Mouse (Mus musculus) kidney, postnatal 0 days (tissue): Measurements from ENCODE around the gene Rufy4. TPM values are rescaled to one million over a fixed set of nuclear protein-coding genes. Genes with fewer than 3 reads are reported as not detected.

ENCODE experiments used
- ATAC-seq: fragments of 200-750 bp; cut with Nextera tagmentation; replicated peaks from 2 replicates; pipeline ENCODE4 v1.8.0; 2017; ENCODE audit warnings: low read depth, moderate number of reproducible peaks, moderate TSS enrichment, moderate library complexity; ENCODE audit not compliant: low FRiP score
- DNase-seq: peaks from one replicate; pipeline ENCODE4 v3.0.0-alpha.2; 2016; ENCODE audit warnings: low spot score
- H3K27ac ChIP-seq: fragments of 300-500 bp; sonication (generic); 2 replicates; pipeline ENCODE4 v1.5.1; 2014; ENCODE audit warnings: mild to moderate bottlenecking
- H3K27me3 ChIP-seq: fragments of 300-500 bp; sonication (generic); 2 replicates; pipeline ENCODE4 v1.6.1; 2014; ENCODE audit warnings: low read length, mixed read lengths; ENCODE audit not compliant: insufficient read depth
- H3K36me3 ChIP-seq: fragments of 300-500 bp; sonication (generic); 2 replicates; pipeline ENCODE4 v1.6.1; 2014; ENCODE audit warnings: low read length, mixed read lengths; ENCODE audit not compliant: insufficient read depth
- H3K4me1 ChIP-seq: fragments of 300-500 bp; sonication (generic); replicated peaks from 2 replicates; pipeline ENCODE4 v1.6.1; 2014; ENCODE audit warnings: antibody characterized with exemption, low read length, mixed read lengths; ENCODE audit not compliant: insufficient read depth
- H3K4me2 ChIP-seq: fragments of 300-500 bp; sonication (generic); 2 replicates; pipeline ENCODE4 v1.6.1; 2014; ENCODE audit warnings: mild to moderate bottlenecking, low read length, moderate library complexity, mixed read lengths
- H3K4me3 ChIP-seq: fragments of 300-500 bp; sonication (generic); replicated peaks from 2 replicates; pipeline ENCODE4 v1.5.1; 2014; ENCODE audit warnings: low read depth, low read length
- H3K9ac ChIP-seq: fragments of 300-500 bp; sonication (generic); 2 replicates; pipeline ENCODE4 v1.6.1; 2014; ENCODE audit warnings: low read depth, low read length
- H3K9me3 ChIP-seq: fragments of 300-500 bp; sonication (generic); replicated peaks from 2 replicates; pipeline ENCODE4 v1.6.1; 2016; ENCODE audit warnings: low read length, inconsistent platforms, mixed read lengths
- CTCF ChIP-seq: IDR thresholded peaks from 2 replicates; pipeline ENCODE4 v1.5.1; 2016; ENCODE audit warnings: antibody characterized with exemption, low read depth, mild to moderate bottlenecking, moderate library complexity
- WGBS: fragments of 180-500 bp; shearing (Covaris S2); extraction: QIAGEN DNeasy Blood & Tissue Kit; methylation state at CpG from one replicate; pipeline ENCODE4 v1.1.7; 2014; 5-methylcytosine and 5-hydroxymethylcytosine counted together
- polyA plus RNA-seq: library from polyadenylated mRNA; unstranded; fragments of >200 nt; fragmentation: Nextera tagmentation; extraction: Ambion mirVana; gene quantifications from 2 replicates; pipeline ENCODE4 v1.2.1, GENCODE M21; 2015

Gene Rufy4
- polyA plus RNA-seq, result 0.07 and 0.18 TPM in 2 replicates

DNA sequence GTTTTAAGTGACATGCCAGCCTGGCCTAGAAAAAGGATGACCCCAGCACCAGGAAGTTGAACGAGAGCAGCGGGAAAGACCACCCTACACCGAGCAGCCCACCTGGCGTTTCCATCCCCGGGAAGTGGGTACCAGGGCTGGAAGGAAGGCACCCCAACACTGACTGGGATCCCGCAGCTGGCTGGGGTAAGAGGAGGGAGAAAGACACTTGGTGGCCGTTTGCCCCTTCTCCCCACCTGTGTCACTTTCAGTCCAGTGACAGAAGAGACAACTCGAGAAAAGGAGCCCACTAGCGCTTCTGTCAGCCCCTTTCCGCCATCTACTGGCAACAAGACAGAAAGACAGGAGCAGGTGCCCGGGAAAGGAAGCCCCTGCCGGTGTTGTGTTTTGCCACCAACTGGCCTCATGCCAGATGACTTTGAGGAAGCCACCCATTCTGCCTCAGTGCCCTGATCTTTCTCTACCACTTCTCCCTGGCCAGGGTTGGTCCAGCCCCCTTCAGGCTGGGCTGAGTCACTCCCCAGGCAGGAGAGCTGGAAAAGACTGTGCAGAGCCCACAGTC is at the start of gene Rufy4:
Rufy4 (plus strand) TSS at position 551 of the 562 bp plus-strand sequence.
- ATAC-seq (peak; percentile 50; the same call in 1 of the 2 replicates), DNase-seq (peak; percentile 90)
- H3K36me3 ChIP-seq, result no peaks in the 10 kb centered on the region
- peak within 1 kb of the TSS; percentile 94 for H3K4me2 ChIP-seq
- peaks cover 5% of the 10 kb centered on the region; the same call in 1 of the 2 replicates for H3K27me3 ChIP-seq
- peak within 1 kb of the TSS; percentile 57 for H3K27ac ChIP-seq
- under 1% methylated on average over 12 of the region's 12 CpGs for WGBS
- 0 out of 2 replicates have a peak, but pooled peaks cover 5% of the 10 kb centered on the region for H3K4me1 ChIP-seq
- H3K9ac ChIP-seq, result peak within 1 kb of the TSS; percentile 68
- H3K9me3 ChIP-seq, result no peaks in the 10 kb centered on the region
- peak; percentile 85 for TF ChIP-seq CTCF
- H3K4me3 ChIP-seq, result peak within 1 kb of the TSS; percentile 52

DNA sequence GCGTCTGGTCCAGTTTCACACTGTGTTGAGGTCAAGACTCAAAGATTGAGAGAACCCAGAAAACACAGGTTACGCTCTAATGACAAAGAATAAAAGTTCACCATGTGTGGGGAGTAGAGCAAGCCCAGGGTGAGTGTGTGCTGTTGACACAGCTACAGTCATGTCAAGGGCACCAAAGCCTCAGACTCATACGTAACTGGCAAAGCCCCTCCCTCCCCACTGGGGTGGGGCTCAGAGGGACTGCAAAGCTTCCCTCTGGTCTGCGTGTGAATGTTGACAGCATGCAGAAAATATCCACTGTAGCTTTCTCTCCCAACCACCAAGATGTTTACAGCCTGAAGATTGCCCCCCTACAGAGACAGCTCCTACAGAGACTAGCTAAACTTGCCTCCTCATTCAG is 49.1 kb upstream of the Rufy4 start:
- no peaks in the 10 kb centered on the region for H3K27me3 ChIP-seq
- H3K4me1 ChIP-seq, result peaks cover 4% of the 10 kb centered on the region; the same call in 1 of the 2 replicates
- WGBS, result 81% methylated on average over 4 of the region's 4 CpGs
- ATAC-seq (peak; percentile 34; the same call in 1 of the 2 replicates), DNase-seq (no peak)
- H3K4me2 ChIP-seq, result no peak overlapping the region
- TF ChIP-seq CTCF, result no peak
- no peaks in the 10 kb centered on the region for H3K36me3 ChIP-seq
- H3K4me3 ChIP-seq, result no peak overlapping the region
- no peak overlapping the region for H3K27ac ChIP-seq
- H3K9ac ChIP-seq, result no peak overlapping the region
- no peaks in the 10 kb centered on the region for H3K9me3 ChIP-seq

DNA sequence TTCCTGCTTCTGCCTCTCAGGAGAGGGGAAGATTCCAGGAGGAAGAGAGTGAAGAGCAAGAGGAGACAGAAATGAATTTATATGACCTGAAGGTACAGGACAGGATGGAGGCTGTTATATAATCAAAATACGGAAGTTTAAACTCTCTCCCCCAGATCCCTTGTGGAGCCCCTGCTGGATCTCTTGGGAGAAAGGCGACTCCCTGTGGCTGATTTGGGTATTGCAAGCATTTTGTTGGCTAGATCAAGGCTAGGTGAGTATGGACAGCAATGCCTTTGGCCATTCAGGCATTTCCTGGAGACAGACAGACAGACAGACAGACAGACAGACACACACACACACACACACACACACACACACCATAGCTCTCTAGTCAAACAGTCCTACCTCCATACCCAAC is 48.0 kb upstream of the Rufy4 start:
- no peak for ATAC-seq
- peaks cover 14% of the 10 kb centered on the region for H3K4me1 ChIP-seq
- no peaks in the 10 kb centered on the region for H3K36me3 ChIP-seq
- 0% methylated on average over 2 of the region's 2 CpGs for WGBS
- DNase-seq, result peak; percentile 90
- H3K27me3 ChIP-seq, result no peaks in the 10 kb centered on the region
- peak; percentile 96 for TF ChIP-seq CTCF
- H3K9me3 ChIP-seq, result no peaks in the 10 kb centered on the region
- H3K4me2 ChIP-seq, result no peak overlapping the region
- no peak overlapping the region for H3K27ac ChIP-seq
- no peak overlapping the region for H3K4me3 ChIP-seq
- no peak overlapping the region for H3K9ac ChIP-seq

GRCm38 (mm10) chr1:74081573-74081989 is 43.8 kb upstream of the Rufy4 start:
- Histone ChIP-seq H3K4me3 (no peak overlapping the region), H3K27me3 (no peaks in the 10 kb centered on the region), H3K4me2 (no peak overlapping the region), H3K27ac (peak overlapping the region; percentile 44; the same call in 1 of the 2 replicates), H3K9ac (no peak overlapping the region), H3K36me3 (no peaks in the 10 kb centered on the region), H3K4me1 (peaks cover 24% of the 10 kb centered on the region), H3K9me3 (no peaks in the 10 kb centered on the region)
- ATAC-seq (no peak), DNase-seq (no peak)
- TF ChIP-seq CTCF, result no peak
- 5% methylated on average over 2 of the region's 2 CpGs for WGBS

DNA sequence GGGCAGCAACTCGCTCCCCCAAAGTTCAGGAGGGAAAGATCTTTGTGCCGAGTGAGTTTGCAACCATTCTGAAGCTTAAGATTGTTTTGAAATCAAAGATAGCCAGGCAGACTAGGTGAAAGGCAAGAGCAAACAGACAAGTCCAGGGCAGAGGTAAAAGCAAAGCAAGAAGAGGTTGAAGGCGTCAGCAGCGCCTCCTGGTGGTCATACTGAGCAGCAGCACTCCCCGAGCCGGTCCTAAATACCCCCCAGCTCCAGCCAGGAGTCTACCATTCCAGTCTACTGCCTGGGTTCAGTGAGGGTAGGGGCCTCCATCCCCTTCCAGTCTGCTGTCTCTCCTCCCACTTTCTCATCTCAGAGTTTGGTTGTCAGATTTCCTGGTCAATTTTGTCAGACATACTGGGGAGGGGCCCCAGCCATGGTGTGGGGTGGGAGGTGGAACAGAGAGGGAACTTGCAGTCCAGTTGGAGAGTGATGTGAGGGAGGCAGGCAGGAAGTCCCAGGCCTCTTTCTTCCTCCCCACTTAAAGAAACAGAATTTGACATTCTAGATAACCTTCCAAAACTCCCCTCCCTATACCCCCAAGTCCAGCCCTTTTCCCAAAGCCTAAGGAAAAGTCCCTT is 42.4 kb upstream of the Rufy4 start:
- TF ChIP-seq CTCF, result peak; percentile 95
- ATAC-seq (peak; percentile 41; the same call in 1 of the 2 replicates), DNase-seq (peak; percentile 85)
- Histone ChIP-seq H3K9ac (no peak overlapping the region), H3K4me2 (no peak overlapping the region), H3K36me3 (no peaks in the 10 kb centered on the region), H3K4me1 (peaks cover 24% of the 10 kb centered on the region), H3K27me3 (no peaks in the 10 kb centered on the region), H3K4me3 (no peak overlapping the region), H3K27ac (peak overlapping the region; percentile 54; the same call in 1 of the 2 replicates), H3K9me3 (no peaks in the 10 kb centered on the region)
- WGBS, result 9% methylated on average over 6 of the region's 6 CpGs

GRCm38 (mm10) chr1:74084065-74084705 is 41.2 kb upstream of the Rufy4 start:
- H3K4me2 ChIP-seq, result no peak overlapping the region
- H3K27ac ChIP-seq, result peak overlapping the region; percentile 64
- H3K36me3 ChIP-seq, result no peaks in the 10 kb centered on the region
- ATAC-seq (no peak), DNase-seq (no peak)
- 55% methylated on average over 6 of the region's 6 CpGs for WGBS
- no peaks in the 10 kb centered on the region for H3K9me3 ChIP-seq
- H3K9ac ChIP-seq, result no peak overlapping the region
- no peak overlapping the region for H3K4me3 ChIP-seq
- TF ChIP-seq CTCF, result no peak
- H3K27me3 ChIP-seq, result no peaks in the 10 kb centered on the region
- H3K4me1 ChIP-seq, result peaks cover 24% of the 10 kb centered on the region
